ENCODE assay signal across 12 mouse cellular contexts in genomic region chr17:44004401-44004800, GRCm38 (mm10).
"Had no signal": no experiment of that assay in that cellular context is flagged by ENCODE, and none has a peak within 500 bp of the region (broad histone marks: within the 10 kb centered on the region; RNA-seq: fewer than 3 reads in every experiment).

No protein-coding gene starts in this region.

- DNase-seq: retina, postnatal 1 day; right cerebral cortex, adult 18-20 months; right cerebral cortex, postnatal 14 days; right cerebral cortex, postnatal 25 days; right cerebral cortex, postnatal 4 days; spleen, adult 18-20 months; thymus, adult 18-20 months; thymus, adult 2 months; thymus, postnatal 14 days; thymus, postnatal 25 days; thymus, postnatal 36 days; thymus, postnatal 4 days had no signal
